Mouse (Mus musculus) bone marrow, adult 2 months (tissue): ENCODE measurements around the gene Sag.

Source experiments
- CTCF ChIP-seq: fragments of 200-500 bp; IDR thresholded peaks from 2 replicates; pipeline ENCODE4 v1.5.1; 2011; ENCODE audit warnings: low read length, control low read depth; ENCODE audit not compliant: control insufficient read depth, insufficient read depth
- POLR2A ChIP-seq: fragments of 200-500 bp; IDR thresholded peaks from 2 replicates; pipeline ENCODE4 v1.6.1; 2011; ENCODE audit warnings: low read depth, mild to moderate bottlenecking, control low read depth, low read length, borderline replicate concordance; ENCODE audit not compliant: control insufficient read depth

- TF ChIP-seq CTCF (no peak), POLR2A (no peak)
Measured at GRCm38 (mm10) chr1:87890960-87891359, 87.5 kb downstream of the Sag start.
